Mouse (Mus musculus): ENCODE results near the gene Ccr6. TPM values are rescaled to one million over a fixed set of nuclear protein-coding genes. Genes with fewer than 3 reads are reported as not detected.
"Not testable (repeated sequence)": the region's sequence is repeated elsewhere in the genome, so short reads cannot be mapped to it uniquely, and the experiment has no call there.

The Ccr6 gene
- polyA plus RNA-seq, 1 experiment = 2.2 TPM

DNA sequence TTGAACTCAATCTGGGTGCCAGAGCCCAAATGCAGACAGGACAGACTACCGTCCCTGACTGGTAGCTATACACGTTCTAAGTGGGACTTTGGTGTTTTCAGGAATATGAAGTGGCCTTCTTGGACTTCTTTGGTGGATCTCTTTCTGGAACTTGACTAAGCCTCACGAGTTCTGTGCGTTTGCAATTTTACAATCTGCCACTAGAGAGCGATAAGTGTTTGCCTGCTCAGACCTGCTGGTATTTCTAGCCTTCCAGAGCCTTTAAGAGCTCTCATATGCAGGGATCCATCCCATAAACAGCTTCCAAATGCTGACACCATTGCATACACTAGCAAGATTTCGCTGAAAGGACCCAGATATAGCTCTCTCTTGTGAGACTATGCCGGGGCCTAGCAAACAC lies 28.8 kb downstream of the Ccr6 start:
- peak; percentile 59 for TF ChIP-seq CTCF (conservative IDR thresholded peaks at IDR 0.05; ENCODE audit: insufficient read depth, insufficient read length, low read depth, low read length)
- H3K27me3 ChIP-seq (replicated peaks; ENCODE audit: control insufficient read depth, insufficient read depth, low read length); H3K4me1 ChIP-seq (ENCODE audit: control insufficient read depth, insufficient read depth, low read length); H3K4me3 ChIP-seq (ENCODE audit: insufficient read depth, low read depth, low read length); H3K27ac ChIP-seq (ENCODE audit: insufficient read depth, low read depth, low read length); H3K36me3 ChIP-seq (ENCODE audit: control insufficient read depth, insufficient read depth, low read length): not testable (repeated sequence)
- DNase-seq = peak; percentile 83
- 6% methylated on average over 7 of the region's 7 CpGs for WGBS

GRCm38 (mm10) chr17:8272054-8272749 lies 36.4 kb downstream of the Ccr6 start:
- WGBS = 47% methylated on average over 6 of the region's 6 CpGs
- no peak for TF ChIP-seq CTCF (conservative IDR thresholded peaks at IDR 0.05; ENCODE audit: insufficient read depth, insufficient read length, low read depth, low read length)
- no peak for TF ChIP-seq POLR2A (IDR thresholded peaks at IDR 0.05; ENCODE audit: low read depth, low read length)
- Histone ChIP-seq H3K4me1 (ENCODE audit: control insufficient read depth, insufficient read depth, low read length) (peaks cover 5% of the 10 kb centered on the region; the same call in 1 of the 2 replicates), H3K4me3 (ENCODE audit: insufficient read depth, low read depth, low read length) (no peak overlapping the region), H3K27ac (ENCODE audit: insufficient read depth, low read depth, low read length) (no peak overlapping the region), H3K36me3 (ENCODE audit: control insufficient read depth, insufficient read depth, low read length) (no peaks in the 10 kb centered on the region), H3K27me3 (replicated peaks; ENCODE audit: control insufficient read depth, insufficient read depth, low read length) (no peaks in the 10 kb centered on the region)
- no peak for DNase-seq

- H3K36me3 ChIP-seq (ENCODE audit: control insufficient read depth, insufficient read depth, low read length) = no peaks in the 10 kb centered on the region
- H3K27ac ChIP-seq (ENCODE audit: insufficient read depth, low read depth, low read length) = no peak overlapping the region
- no peaks in the 10 kb centered on the region for H3K27me3 ChIP-seq (replicated peaks; ENCODE audit: control insufficient read depth, insufficient read depth, low read length)
- TF ChIP-seq POLR2A (IDR thresholded peaks at IDR 0.05; ENCODE audit: low read depth, low read length) (no peak), CTCF (conservative IDR thresholded peaks at IDR 0.05; ENCODE audit: insufficient read depth, insufficient read length, low read depth, low read length) (no peak)
- H3K4me1 ChIP-seq (ENCODE audit: control insufficient read depth, insufficient read depth, low read length) = peaks cover 7% of the 10 kb centered on the region; the same call in 1 of the 2 replicates
- no peak overlapping the region for H3K4me3 ChIP-seq (ENCODE audit: insufficient read depth, low read depth, low read length)
- 55% methylated on average over 6 of the region's 6 CpGs for WGBS
- no peak for DNase-seq
Observed at GRCm38 (mm10) chr17:8272951-8273350, 37.1 kb downstream of the Ccr6 start.

- WGBS = 50% methylated on average over 4 of the region's 4 CpGs
- peak overlapping the region; percentile 28; the same call in 1 of the 2 replicates for H3K27ac ChIP-seq (ENCODE audit: insufficient read depth, low read depth, low read length)
- H3K4me1 ChIP-seq (ENCODE audit: control insufficient read depth, insufficient read depth, low read length) = peaks cover 13% of the 10 kb centered on the region; the same call in 1 of the 2 replicates
- DNase-seq = peak; percentile 86
- no peak overlapping the region for H3K4me3 ChIP-seq (ENCODE audit: insufficient read depth, low read depth, low read length)
- H3K27me3 ChIP-seq (replicated peaks; ENCODE audit: control insufficient read depth, insufficient read depth, low read length) = no peaks in the 10 kb centered on the region
- TF ChIP-seq CTCF (conservative IDR thresholded peaks at IDR 0.05; ENCODE audit: insufficient read depth, insufficient read length, low read depth, low read length) = no peak
- TF ChIP-seq POLR2A (IDR thresholded peaks at IDR 0.05; ENCODE audit: low read depth, low read length) = no peak
- H3K36me3 ChIP-seq (ENCODE audit: control insufficient read depth, insufficient read depth, low read length) = no peaks in the 10 kb centered on the region
Observed at GRCm38 (mm10) chr17:8276071-8276470, 40.2 kb downstream of the Ccr6 start.

DNA sequence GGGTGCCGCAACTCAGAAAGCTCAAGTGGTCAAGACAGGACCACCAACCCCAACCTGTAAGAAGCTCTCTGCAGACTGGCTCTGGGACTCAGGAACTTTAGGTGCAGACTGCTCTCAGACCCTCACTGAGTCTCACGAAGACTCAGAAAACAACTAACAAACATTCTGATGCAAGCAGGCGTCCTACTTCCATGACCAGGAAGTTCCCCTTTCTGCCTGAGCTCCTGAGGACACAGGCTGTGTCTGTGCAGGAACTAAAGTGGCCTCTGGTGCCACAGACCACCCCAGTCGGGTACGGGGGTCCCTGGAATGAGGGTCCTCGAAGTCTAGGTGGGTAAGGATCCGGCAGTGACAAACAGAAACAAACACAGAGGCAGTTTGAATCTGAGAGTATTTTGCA lies 40.8 kb downstream of the Ccr6 start:
- no peak for DNase-seq
- H3K4me1 ChIP-seq (ENCODE audit: control insufficient read depth, insufficient read depth, low read length) = peaks cover 13% of the 10 kb centered on the region; the same call in 1 of the 2 replicates

GRCm38 (mm10) chr17:8277266-8277665 lies 41.4 kb downstream of the Ccr6 start:
- Histone ChIP-seq H3K27me3 (replicated peaks; ENCODE audit: control insufficient read depth, insufficient read depth, low read length) (no peaks in the 10 kb centered on the region), H3K36me3 (ENCODE audit: control insufficient read depth, insufficient read depth, low read length) (no peaks in the 10 kb centered on the region), H3K27ac (ENCODE audit: insufficient read depth, low read depth, low read length) (no peak overlapping the region), H3K4me1 (ENCODE audit: control insufficient read depth, insufficient read depth, low read length) (peaks cover 13% of the 10 kb centered on the region; the same call in 1 of the 2 replicates), H3K4me3 (ENCODE audit: insufficient read depth, low read depth, low read length) (no peak overlapping the region)
- TF ChIP-seq CTCF (conservative IDR thresholded peaks at IDR 0.05; ENCODE audit: insufficient read depth, insufficient read length, low read depth, low read length) (no peak), POLR2A (IDR thresholded peaks at IDR 0.05; ENCODE audit: low read depth, low read length) (no peak)
- peak; percentile 61 for DNase-seq
- WGBS = 64% methylated on average over 3 of the region's 3 CpGs

More for the DNA sequence above, 40.8 kb downstream of the Ccr6 start:
- H3K27me3 ChIP-seq (replicated peaks; ENCODE audit: control insufficient read depth, insufficient read depth, low read length) = no peaks in the 10 kb centered on the region
- H3K36me3 ChIP-seq (ENCODE audit: control insufficient read depth, insufficient read depth, low read length) = no peaks in the 10 kb centered on the region
- no peak for TF ChIP-seq CTCF (conservative IDR thresholded peaks at IDR 0.05; ENCODE audit: insufficient read depth, insufficient read length, low read depth, low read length)
- no peak for TF ChIP-seq POLR2A (IDR thresholded peaks at IDR 0.05; ENCODE audit: low read depth, low read length)
- no peak overlapping the region for H3K4me3 ChIP-seq (ENCODE audit: insufficient read depth, low read depth, low read length)
- 80% methylated on average over 7 of the region's 7 CpGs for WGBS
- peak overlapping the region; percentile 18; the same call in 1 of the 2 replicates for H3K27ac ChIP-seq (ENCODE audit: insufficient read depth, low read depth, low read length)

DNA sequence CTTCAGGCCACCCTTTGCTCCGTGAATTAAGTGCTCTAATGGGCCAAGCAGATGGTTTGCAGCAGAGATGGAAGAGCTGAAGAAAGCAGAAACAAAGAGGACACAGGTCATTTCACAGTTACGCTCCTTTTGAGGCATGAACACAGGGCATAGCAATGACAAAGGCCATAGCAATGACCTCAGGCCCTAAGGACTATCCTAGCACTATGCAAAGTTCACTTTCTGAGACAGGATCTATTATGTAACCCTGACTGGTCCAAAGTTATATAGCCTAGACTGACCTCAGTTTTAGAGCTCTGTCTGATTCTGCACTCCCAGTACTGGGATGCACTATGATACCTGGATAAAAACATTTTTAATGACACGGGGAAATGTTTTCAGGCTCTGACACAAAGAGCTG lies 42.5 kb downstream of the Ccr6 start:
- TF ChIP-seq CTCF (conservative IDR thresholded peaks at IDR 0.05; ENCODE audit: insufficient read depth, insufficient read length, low read depth, low read length) = no peak
- no peak for TF ChIP-seq POLR2A (IDR thresholded peaks at IDR 0.05; ENCODE audit: low read depth, low read length)
- H3K27ac ChIP-seq (ENCODE audit: insufficient read depth, low read depth, low read length) = peak overlapping the region; percentile 68

More for the DNA sequence above, 42.5 kb downstream of the Ccr6 start:
- no peak overlapping the region for H3K4me3 ChIP-seq (ENCODE audit: insufficient read depth, low read depth, low read length)
- WGBS = 58% methylated on average over 3 of the region's 3 CpGs
- no peaks in the 10 kb centered on the region for H3K27me3 ChIP-seq (replicated peaks; ENCODE audit: control insufficient read depth, insufficient read depth, low read length)
- no peaks in the 10 kb centered on the region for H3K36me3 ChIP-seq (ENCODE audit: control insufficient read depth, insufficient read depth, low read length)
- peak; percentile 57 for DNase-seq
- peaks cover 16% of the 10 kb centered on the region; the same call in 1 of the 2 replicates for H3K4me1 ChIP-seq (ENCODE audit: control insufficient read depth, insufficient read depth, low read length)

All from kidney, adult 2 months (tissue).